Mouse (Mus musculus) kidney, adult 10 weeks (tissue): ENCODE measurements around the gene Washc3. TPM values are rescaled to one million over a fixed set of nuclear protein-coding genes. Genes with fewer than 3 reads are reported as not detected.

Source experiments
- polyA plus RNA-seq: library from polyadenylated mRNA; stranded (reverse); fragments of 350-450 nt; fragmentation: Illumina TruSeq; extraction: RNeasy Lipid Tissue Mini Kit (QIAGEN cat#74804); gene quantifications from one replicate; pipeline ENCODE4 v1.2.3, GENCODE M21; 2014; ENCODE audit warnings: low read depth, low replicate concordance

The Washc3 gene
- polyA plus RNA-seq = 59.9 TPM

DNA sequence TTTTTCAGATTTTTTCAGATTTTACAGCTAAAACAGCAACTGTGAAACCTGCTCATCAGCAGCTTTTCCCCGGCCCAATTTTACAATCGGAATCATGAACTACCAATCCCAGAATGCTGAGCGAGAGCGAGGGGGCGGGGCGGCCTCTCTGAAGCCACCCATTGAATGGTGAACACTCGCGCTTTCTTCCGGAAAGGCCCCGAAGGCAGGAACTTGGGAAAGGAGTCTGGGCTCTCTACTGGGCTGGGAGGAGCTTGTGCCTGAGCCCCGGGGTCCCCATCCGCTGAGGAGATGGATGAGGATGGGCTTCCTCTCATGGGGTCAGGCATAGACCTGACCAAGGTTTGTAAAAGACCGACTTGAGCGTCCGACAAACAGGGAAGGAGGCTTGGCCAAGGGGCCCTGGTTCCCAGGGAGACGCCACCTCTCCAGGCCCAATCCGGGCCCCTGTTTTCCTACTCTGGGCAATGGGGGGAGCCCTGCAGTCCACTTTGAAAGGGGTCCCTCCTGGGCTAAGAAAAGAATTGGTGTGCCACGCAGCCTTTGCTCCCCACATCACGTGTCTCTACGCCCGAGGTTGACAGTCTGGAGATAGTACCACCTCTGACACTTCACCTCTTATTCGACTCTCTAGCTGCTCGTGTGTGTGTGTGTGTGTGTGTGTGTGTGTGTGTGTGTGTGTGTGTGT is at the start of gene Washc3:
Gene Washc3, plus strand, starts transcription at position 143 of the 688 bp plus-strand sequence.

Other genes with a start within 250 kb of the Washc3 start
- gene Pmch, start 110.0 kb upstream of the Washc3 start, polyA plus RNA-seq = not detected
- gene Parpbp, start 54.2 kb upstream of the Washc3 start, polyA plus RNA-seq = 0.69 TPM
- 16.5 TPM for gene Nup37, start 54.1 kb upstream of the Washc3 start, polyA plus RNA-seq
- gene Dram1, start 178.0 kb downstream of the Washc3 start, polyA plus RNA-seq = 10.7 TPM
- gene Gnptab, start 178.0 kb downstream of the Washc3 start, polyA plus RNA-seq = 35.4 TPM